Mouse (Mus musculus): ENCODE data around the gene Plekhm2. TPM values are rescaled to one million over a fixed set of nuclear protein-coding genes. Genes with fewer than 3 reads are reported as not detected.

Plekhm2 gene
- total RNA-seq, 2 experiments from 2014 or later: 81.2 to 81.3 TPM

Other genes starting within 250 kb of the Plekhm2 start
- gene Clcnkb, start 248.9 kb downstream of the Plekhm2 start, total RNA-seq (2021): not detected
- gene Hspb7, start 244.1 kb downstream of the Plekhm2 start, total RNA-seq (2021): not detected
- gene Srarp, start 228.8 kb downstream of the Plekhm2 start, total RNA-seq (2021): 1 to 10 TPM; 2.4 to 3.9 TPM
- 10 to 100 TPM; 32.4 to 36.4 TPM for gene Zbtb17, start 220.2 kb downstream of the Plekhm2 start, total RNA-seq (2021)
- 10 to 100 TPM; 60.3 to 66.7 TPM for gene Spen, start 126.3 kb downstream of the Plekhm2 start, total RNA-seq (2021)
- under 1 TPM; 0.61 to 0.74 TPM for gene Fblim1, start 58.8 kb downstream of the Plekhm2 start, total RNA-seq (2021)
- gene Tmem82, start 46.3 kb downstream of the Plekhm2 start, total RNA-seq (2021): under 1 TPM; 0.32 to 0.51 TPM
- 1 to 10 TPM; 4.1 to 4.2 TPM for gene Slc25a34, start 41.1 kb downstream of the Plekhm2 start, total RNA-seq (2021)
- under 1 TPM in 1 of 2 experiments, not detected in 1; 0.25 TPM for gene Rsc1a1, start 20.7 kb upstream of the Plekhm2 start, total RNA-seq (2021)
- 10 to 100 TPM; 47.6 to 52.4 TPM for gene Ddi2, start 58.5 kb upstream of the Plekhm2 start, total RNA-seq (2021)
- under 1 TPM in 1 of 2 experiments, not detected in 1; 0.22 TPM for gene Agmat, start 81.8 kb upstream of the Plekhm2 start, total RNA-seq (2021)
- gene Dnajc16, start 126.0 kb upstream of the Plekhm2 start, total RNA-seq (2021): 10 to 100 TPM; 44.2 to 48.6 TPM
- 10 to 100 TPM; 25.6 to 28.8 TPM for gene Casp9, start 128.7 kb upstream of the Plekhm2 start, total RNA-seq (2021)
- gene Cela2a, start 161.3 kb upstream of the Plekhm2 start, total RNA-seq (2021): not detected
- not detected for gene Ctrc, start 181.5 kb upstream of the Plekhm2 start, total RNA-seq (2021)
- 100 to 1,000 TPM; 157 to 184 TPM for gene Efhd2, start 210.0 kb upstream of the Plekhm2 start, total RNA-seq (2021)